Mouse (Mus musculus) stomach, embryonic 14.5 days (tissue): ENCODE results near the gene Apol6. TPM values are rescaled to one million over a fixed set of nuclear protein-coding genes. Genes with fewer than 3 reads are reported as not detected.

Source experiments
- ATAC-seq: fragments of 200-750 bp; cut with Nextera tagmentation; 2 replicates; pipeline ENCODE4 v1.8.0; 2017; ENCODE audit warnings: low read depth, moderate TSS enrichment; ENCODE audit not compliant: insufficient number of reproducible peaks, insufficient read depth, low FRiP score
- H3K27ac ChIP-seq: fragments of 300-500 bp; sonication (generic); 2 replicates; pipeline ENCODE4 v1.5.1; 2014; ENCODE audit warnings: mild to moderate bottlenecking, low read length, moderate library complexity, mixed read lengths
- H3K27me3 ChIP-seq: fragments of 300-500 bp; sonication (generic); 2 replicates; pipeline ENCODE4 v1.6.1; 2014; ENCODE audit warnings: low read length, control low read depth, mixed read lengths; ENCODE audit not compliant: control insufficient read depth, insufficient read depth
- H3K36me3 ChIP-seq: fragments of 300-500 bp; sonication (generic); 2 replicates; pipeline ENCODE4 v1.6.1; 2014; ENCODE audit warnings: mild to moderate bottlenecking, control low read depth, low read length, moderate library complexity, mixed read lengths; ENCODE audit not compliant: control insufficient read depth, insufficient read depth
- H3K4me1 ChIP-seq: fragments of 300-500 bp; sonication (generic); 2 replicates; pipeline ENCODE4 v1.6.1; 2014; ENCODE audit warnings: low read length, control low read depth, mixed read lengths; ENCODE audit not compliant: control insufficient read depth, insufficient read depth
- H3K4me2 ChIP-seq: fragments of 300-500 bp; sonication (generic); replicated peaks from 2 replicates; pipeline ENCODE4 v1.6.1; 2014; ENCODE audit warnings: low read depth, low read length, control low read depth
- H3K4me3 ChIP-seq: fragments of 300-500 bp; sonication (generic); 2 replicates; pipeline ENCODE4 v1.5.1; 2014; ENCODE audit warnings: low read depth, low read length, control low read depth
- H3K9ac ChIP-seq: fragments of 300-500 bp; sonication (generic); replicated peaks from 2 replicates; pipeline ENCODE4 v1.6.1; 2014; ENCODE audit warnings: low read depth, mild to moderate bottlenecking, control low read depth, low read length, moderate library complexity, mixed read lengths
- H3K9me3 ChIP-seq: fragments of 300-500 bp; sonication (generic); 2 replicates; pipeline ENCODE4 v1.6.1; 2016; ENCODE audit warnings: low read depth, low read length, control low read depth; ENCODE audit not compliant: control insufficient read depth
- WGBS: fragments of 180-500 bp; shearing (Covaris S2); extraction: QIAGEN DNeasy Blood & Tissue Kit; methylation state at CpG from one replicate; pipeline ENCODE4 v1.1.7; 2014; 5-methylcytosine and 5-hydroxymethylcytosine counted together
- polyA plus RNA-seq: library from polyadenylated mRNA; unstranded; fragments of >200 nt; fragmentation: Nextera tagmentation; extraction: Ambion mirVana; gene quantifications from 2 replicates; pipeline ENCODE4 v1.2.1, GENCODE M21; 2014

Apol6 gene
- polyA plus RNA-seq, 1 experiment from 2014 or later: 0.12 TPM

GRCm38 (mm10) chr15:77036989-77037277 lies 7.6 kb upstream of the Apol6 start:
- H3K9me3 ChIP-seq: no peaks in the 10 kb centered on the region
- no peak overlapping the region for H3K4me3 ChIP-seq
- WGBS: 11% methylated on average over 2 of the region's 2 CpGs
- peak; percentile 39; the same call in 1 of the 2 replicates for ATAC-seq
- H3K4me2 ChIP-seq: peak overlapping the region; percentile 10; the same call in 1 of the 2 replicates
- H3K27me3 ChIP-seq: no peaks in the 10 kb centered on the region
- 0 out of 2 replicates have a peak overlapping the region, but pooled peaks have one; percentile 18 for H3K9ac ChIP-seq
- H3K4me1 ChIP-seq: peaks cover 32% of the 10 kb centered on the region
- H3K36me3 ChIP-seq: no peaks in the 10 kb centered on the region
- H3K27ac ChIP-seq: peak overlapping the region; percentile 98

GRCm38 (mm10) chr15:77037278-77038161 lies 7.0 kb upstream of the Apol6 start:
- H3K27me3 ChIP-seq: no peaks in the 10 kb centered on the region
- H3K4me2 ChIP-seq: peak overlapping the region; percentile 14; the same call in 1 of the 2 replicates
- H3K4me3 ChIP-seq: no peak overlapping the region
- peak; percentile 84 for ATAC-seq
- H3K9me3 ChIP-seq: no peaks in the 10 kb centered on the region
- H3K9ac ChIP-seq: 0 out of 2 replicates have a peak overlapping the region, but pooled peaks have one; percentile 21
- no peaks in the 10 kb centered on the region for H3K36me3 ChIP-seq
- H3K4me1 ChIP-seq: peaks cover 32% of the 10 kb centered on the region
- WGBS: 5% methylated on average over 11 of the region's 11 CpGs
- peak overlapping the region; percentile 98 for H3K27ac ChIP-seq

- ATAC-seq: no peak
- 62% methylated on average over 8 of the region's 9 CpGs for WGBS
Measured at GRCm38 (mm10) chr15:77039211-77039700, 5.3 kb upstream of the Apol6 start.

GRCm38 (mm10) chr15:77040784-77041183 lies 3.7 kb upstream of the Apol6 start:
- no peak overlapping the region for H3K4me2 ChIP-seq
- ATAC-seq: no peak
- no peaks in the 10 kb centered on the region for H3K9me3 ChIP-seq
- no peak overlapping the region for H3K27ac ChIP-seq
- peaks cover 23% of the 10 kb centered on the region for H3K4me1 ChIP-seq
- no peak overlapping the region for H3K4me3 ChIP-seq
- no peaks in the 10 kb centered on the region for H3K36me3 ChIP-seq
- H3K9ac ChIP-seq: no peak overlapping the region
- H3K27me3 ChIP-seq: no peaks in the 10 kb centered on the region
- WGBS: 77% methylated on average over 3 of the region's 3 CpGs

More at GRCm38 (mm10) chr15:77039211-77039700, 5.3 kb upstream of the Apol6 start:
- Histone ChIP-seq H3K27ac (no peak overlapping the region), H3K9ac (no peak overlapping the region), H3K4me2 (no peak overlapping the region), H3K36me3 (no peaks in the 10 kb centered on the region), H3K4me1 (peaks cover 32% of the 10 kb centered on the region), H3K4me3 (no peak overlapping the region), H3K27me3 (no peaks in the 10 kb centered on the region), H3K9me3 (no peaks in the 10 kb centered on the region)

GRCm38 (mm10) chr15:77045609-77046008 lies 1.1 kb downstream of the Apol6 start:
- H3K4me2 ChIP-seq: no peak overlapping the region
- no peaks in the 10 kb centered on the region for H3K36me3 ChIP-seq
- 39% methylated on average over 10 of the region's 10 CpGs for WGBS
- no peak overlapping the region for H3K27ac ChIP-seq
- no peaks in the 10 kb centered on the region for H3K27me3 ChIP-seq
- no peaks in the 10 kb centered on the region for H3K4me1 ChIP-seq
- no peak overlapping the region for H3K4me3 ChIP-seq
- H3K9me3 ChIP-seq: no peaks in the 10 kb centered on the region
- H3K9ac ChIP-seq: no peak overlapping the region
- ATAC-seq: no peak

- Histone ChIP-seq H3K9me3 (no peaks in the 10 kb centered on the region), H3K27ac (no peak within 1 kb of the TSS)
- whole genome bisulfite sequencing: 89% methylated on average over 10 of the region's 10 CpGs
Measured at GRCm38 (mm10) chr15:77050570-77050969, 6.0 kb downstream of the Apol6 start, which contains the start of gene Mb. Mb (minus strand) TSS chr15:77050670.

GRCm38 (mm10) chr15:77052176-77052575 lies 7.6 kb downstream of the Apol6 start:
- no peak for ATAC-seq
- peaks cover 12% of the 10 kb centered on the region for H3K4me1 ChIP-seq
- 35% methylated on average over 1 of the region's 1 CpGs for WGBS
- H3K9me3 ChIP-seq: no peaks in the 10 kb centered on the region
- H3K4me2 ChIP-seq: no peak overlapping the region
- no peak overlapping the region for H3K27ac ChIP-seq
- no peak overlapping the region for H3K4me3 ChIP-seq
- no peaks in the 10 kb centered on the region for H3K36me3 ChIP-seq
- H3K9ac ChIP-seq: no peak overlapping the region
- no peaks in the 10 kb centered on the region for H3K27me3 ChIP-seq

More at GRCm38 (mm10) chr15:77050570-77050969, 6.0 kb downstream of the Apol6 start, which contains the start of gene Mb:
- no peaks in the 10 kb centered on the region for H3K27me3 ChIP-seq
- ATAC-seq: no peak
- no peak within 1 kb of the TSS for H3K4me3 ChIP-seq
- H3K9ac ChIP-seq: no peak within 1 kb of the TSS
- no peaks in the 10 kb centered on the region for H3K4me1 ChIP-seq
- H3K36me3 ChIP-seq: no peaks in the 10 kb centered on the region
- no peak within 1 kb of the TSS for H3K4me2 ChIP-seq

GRCm38 (mm10) chr15:77053021-77053420 lies 8.5 kb downstream of the Apol6 start:
- no peak overlapping the region for H3K9ac ChIP-seq
- 95% methylated on average over 1 of the region's 1 CpGs for WGBS
- no peak for ATAC-seq
- no peak overlapping the region for H3K27ac ChIP-seq
- no peaks in the 10 kb centered on the region for H3K27me3 ChIP-seq
- H3K4me1 ChIP-seq: peaks cover 12% of the 10 kb centered on the region
- no peaks in the 10 kb centered on the region for H3K36me3 ChIP-seq
- H3K4me2 ChIP-seq: no peak overlapping the region
- no peaks in the 10 kb centered on the region for H3K9me3 ChIP-seq
- H3K4me3 ChIP-seq: no peak overlapping the region
